Mouse (Mus musculus) MEL (cell line): ENCODE measurements at regions not wholly inside any gene's neighbourhood (a gene's known extent, or its start where the extent isn't known, plus 50 kb on each side); places are given as distances from the start of the nearest gene placed in this dataset.

Experiments used
- DNase-seq: peaks from one replicate; pipeline ENCODE4 v3.0.0; 2011; ENCODE audit warnings: low read depth, low spot score
- H3K27ac ChIP-seq: 2 replicates; pipeline ENCODE4 v1.5.1; 2012; ENCODE audit warnings: low read depth, mild to moderate bottlenecking, control low read depth, low read length, moderate library complexity; ENCODE audit not compliant: control insufficient read depth
- H3K27me3 ChIP-seq, 2 experiments: fragments of 150-350 bp in 1 of 2; sonication (generic) in 1 of 2; 2 replicates each; pipeline ENCODE4 v1.6.1; 2012; ENCODE audit warnings: low read length in 2 of 2, mild to moderate bottlenecking in 2 of 2, improper control_type of control experiment in 1 of 2, moderate library complexity in 1 of 2; ENCODE audit not compliant: insufficient read depth in 2 of 2, control insufficient read depth in 1 of 2
- H3K36me3 ChIP-seq, 2 experiments: 2 replicates each; pipeline ENCODE4 v1.6.1; 2012 to 2014; ENCODE audit warnings: low read length in 2 of 2, improper control_type of control experiment in 1 of 2, inconsistent platforms in 1 of 2, mild to moderate bottlenecking in 1 of 2; ENCODE audit not compliant: insufficient read depth in 2 of 2, control insufficient read depth in 1 of 2
- H3K4me1 ChIP-seq, 2 experiments: fragments of 150-350 bp in 1 of 2; sonication (generic) in 1 of 2; 2 replicates each; pipeline ENCODE4 v1.6.1; 2012; ENCODE audit warnings: low read length in 2 of 2, improper control_type of control experiment in 1 of 2, mild to moderate bottlenecking in 1 of 2; ENCODE audit not compliant: insufficient read depth in 2 of 2, control insufficient read depth in 1 of 2
- H3K4me3 ChIP-seq, 2 experiments: fragments of 150-350 bp in 1 of 2; sonication (generic) in 1 of 2; 2 replicates each; pipeline ENCODE4 v1.5.1; 2012; ENCODE audit warnings: low read depth in 2 of 2, low read length in 2 of 2, mild to moderate bottlenecking in 2 of 2, moderate library complexity in 2 of 2, control low read depth in 1 of 2, improper control_type of control experiment in 1 of 2; ENCODE audit not compliant: control insufficient read depth in 1 of 2, insufficient read depth in 1 of 2
- H3K79me2 ChIP-seq: 2 replicates; pipeline ENCODE4 v1.6.1; 2012; ENCODE audit warnings: mild to moderate bottlenecking, low read length, moderate library complexity; ENCODE audit not compliant: control insufficient read depth, poor library complexity, insufficient read depth
- H3K9ac ChIP-seq: 2 replicates; pipeline ENCODE4 v1.6.1; 2012; ENCODE audit warnings: low read depth, mild to moderate bottlenecking, control low read depth, low read length, moderate library complexity; ENCODE audit not compliant: control insufficient read depth, poor library complexity, severe bottlenecking
- H3K9me3 ChIP-seq: fragments of 150-350 bp; sonication (generic); replicated peaks from 2 replicates; pipeline ENCODE4 v1.6.1; 2012; ENCODE audit warnings: mild to moderate bottlenecking, low read length, improper control_type of control experiment, moderate library complexity; ENCODE audit not compliant: insufficient read depth
- ELF1 ChIP-seq: IDR thresholded peaks from 2 replicates; pipeline ENCODE4 v1.6.1; 2014; ENCODE audit warnings: low read depth, mild to moderate bottlenecking, inconsistent platforms, low read length, improper control_type of control experiment, moderate library complexity
- EP300 ChIP-seq, 2 experiments: IDR thresholded peaks; 2 replicates each; pipeline ENCODE4 v1.6.1; 2011; ENCODE audit warnings: improper control_type of control experiment in 2 of 2, low read length in 2 of 2, low read depth in 1 of 2, mild to moderate bottlenecking in 1 of 2
- GABPA ChIP-seq: IDR thresholded peaks from 2 replicates; pipeline ENCODE4 v1.6.1; 2012; ENCODE audit warnings: low read depth, mild to moderate bottlenecking, inconsistent platforms, low read length, improper control_type of control experiment, moderate library complexity
- GATA1 ChIP-seq: IDR thresholded peaks from 2 replicates; pipeline ENCODE4 v1.6.1; 2011; ENCODE audit warnings: low read depth, low read length, improper control_type of control experiment
- JUND ChIP-seq: IDR thresholded peaks from 2 replicates; pipeline ENCODE4 v1.6.1; 2011; ENCODE audit warnings: low read depth, mild to moderate bottlenecking, improper control_type of control experiment, low read length
- KAT2A ChIP-seq: conservative IDR thresholded peaks from 2 replicates; pipeline ENCODE4 v1.6.1; 2012; ENCODE audit warnings: low read depth, low read length, improper control_type of control experiment, inconsistent platforms
- MYB ChIP-seq: IDR thresholded peaks from 2 replicates; pipeline ENCODE4 v1.6.1; 2011; ENCODE audit warnings: mild to moderate bottlenecking, low read depth, low read length, improper control_type of control experiment
- MYC ChIP-seq: IDR thresholded peaks from 2 replicates; pipeline ENCODE4 v1.6.1; 2011; ENCODE audit warnings: low read depth, mild to moderate bottlenecking, low read length, improper control_type of control experiment, moderate library complexity
- POLR2A ChIP-seq, 2 experiments: IDR thresholded peaks; 2 replicates each; pipeline ENCODE4 v1.6.1; 2011 to 2012; ENCODE audit warnings: low read length in 2 of 2, mild to moderate bottlenecking in 2 of 2, control low read depth in 1 of 2, improper control_type of control experiment in 1 of 2, low read depth in 1 of 2, moderate library complexity in 1 of 2; ENCODE audit not compliant: control insufficient read depth in 1 of 2, insufficient read depth in 1 of 2, poor library complexity in 1 of 2
- POLR2AphosphoS5 ChIP-seq: IDR thresholded peaks from 2 replicates; pipeline ENCODE4 v1.6.1; 2012; ENCODE audit warnings: low read depth, borderline replicate concordance, mild to moderate bottlenecking, inconsistent platforms, low read length, moderate library complexity, mixed read lengths
- RCOR1 ChIP-seq: IDR thresholded peaks from 2 replicates; pipeline ENCODE4 v1.6.1; 2012; ENCODE audit warnings: low read depth, mild to moderate bottlenecking, inconsistent platforms, low read length, improper control_type of control experiment
- TBP ChIP-seq: IDR thresholded peaks from 2 replicates; pipeline ENCODE4 v1.8.0; 2011; ENCODE audit warnings: low read depth, low read length, improper control_type of control experiment
- TCF12 ChIP-seq: IDR thresholded peaks from 2 replicates; pipeline ENCODE4 v1.6.1; 2014; ENCODE audit warnings: low read depth, mild to moderate bottlenecking, inconsistent platforms, low read length, improper control_type of control experiment, moderate library complexity
- ZC3H11A ChIP-seq: IDR thresholded peaks from 2 replicates; pipeline ENCODE4 v1.6.1; 2012; ENCODE audit warnings: low read depth, mild to moderate bottlenecking, inconsistent platforms, low read length, improper control_type of control experiment
- ZKSCAN1 ChIP-seq: IDR thresholded peaks from 2 replicates; pipeline ENCODE4 v1.6.1; 2012; ENCODE audit warnings: low read depth, mild to moderate bottlenecking, inconsistent platforms, low read length, improper control_type of control experiment, moderate library complexity
- ZNF384 ChIP-seq: IDR thresholded peaks from 2 replicates; pipeline ENCODE4 v1.6.1; 2012; ENCODE audit warnings: low read depth, mild to moderate bottlenecking, inconsistent platforms, low read length, improper control_type of control experiment

GRCm38 (mm10) chr8:102575523-102575922 is 209.9 kb downstream of the Cdh11 start:
- no peak overlapping the region for H3K9ac ChIP-seq
- H3K4me3 ChIP-seq = no peak overlapping the region
- TF ChIP-seq MYC (no peak), GATA1 (no peak), RCOR1 (no peak), GABPA (no peak), KAT2A (no peak), ZC3H11A (no peak), JUND (no peak)
- H3K27me3 ChIP-seq = no peaks in the 10 kb centered on the region
- H3K36me3 ChIP-seq = no peaks in the 10 kb centered on the region
- no peak overlapping the region for H3K27ac ChIP-seq
- H3K79me2 ChIP-seq = no peaks in the 10 kb centered on the region
- H3K4me1 ChIP-seq = no peaks in the 10 kb centered on the region
- no peaks in the 10 kb centered on the region for H3K9me3 ChIP-seq
- DNase-seq = no peak

DNA sequence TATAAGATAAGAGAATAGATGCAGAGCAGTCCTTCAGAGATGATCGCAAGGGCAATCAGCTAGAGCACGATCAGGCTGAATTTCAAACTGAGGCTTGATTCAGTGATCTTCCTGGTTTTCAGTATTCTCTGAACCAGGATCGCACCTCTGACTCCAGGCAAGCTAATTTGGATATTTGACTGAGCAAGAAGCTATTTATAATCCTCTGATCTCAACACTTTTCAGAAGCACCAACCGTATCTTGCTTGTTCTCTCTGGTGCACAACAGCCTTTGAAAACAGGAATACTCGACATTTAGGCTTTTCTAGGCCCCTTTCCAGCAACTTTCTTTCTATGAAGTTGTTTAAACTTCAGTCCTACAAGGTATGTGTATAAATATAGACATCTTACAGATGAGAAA is 217.7 kb downstream of the Cdh11 start:
- no peak for DNase-seq
- TF ChIP-seq ZKSCAN1 (no peak), ZC3H11A (no peak), TCF12 (no peak), EP300 (IDR thresholded peaks at IDR 0.05; ENCODE audit: low read depth in 1 of 2, low read length in 2 of 2) (no peak), ELF1 (no peak), POLR2A (IDR thresholded peaks at IDR 0.05; ENCODE audit: control insufficient read depth in 1 of 2, insufficient read depth in 1 of 2, low read depth in 1 of 2, low read length in 2 of 2, poor library complexity in 1 of 2) (no peak), ZNF384 (no peak), KAT2A (no peak), MYB (no peak), TBP (no peak), JUND (no peak)
- TF ChIP-seq, all 39 proteins: peak for 0
- Histone ChIP-seq H3K27me3 (no peaks in the 10 kb centered on the region), H3K4me1 (no peaks in the 10 kb centered on the region), H3K79me2 (no peaks in the 10 kb centered on the region), H3K36me3 (no peaks in the 10 kb centered on the region), H3K9ac (no peak overlapping the region), H3K4me3 (no peak overlapping the region), H3K9me3 (no peaks in the 10 kb centered on the region), H3K27ac (no peak overlapping the region)

GRCm38 (mm10) chr8:102554213-102554612 is 231.2 kb downstream of the Cdh11 start:
- Histone ChIP-seq H3K4me1 (no peaks in the 10 kb centered on the region), H3K27me3 (no peaks in the 10 kb centered on the region), H3K4me3 (no peak overlapping the region), H3K9ac (no peak overlapping the region), H3K79me2 (no peaks in the 10 kb centered on the region), H3K27ac (no peak overlapping the region), H3K36me3 (no peaks in the 10 kb centered on the region), H3K9me3 (no peaks in the 10 kb centered on the region)
- TF ChIP-seq EP300 (IDR thresholded peaks at IDR 0.05; ENCODE audit: low read depth in 1 of 2, low read length in 2 of 2) (no peak), POLR2AphosphoS5 (no peak)
- no peak for DNase-seq
